8 mouse cellular contexts compared by ENCODE assay signal in the genomic region with DNA sequence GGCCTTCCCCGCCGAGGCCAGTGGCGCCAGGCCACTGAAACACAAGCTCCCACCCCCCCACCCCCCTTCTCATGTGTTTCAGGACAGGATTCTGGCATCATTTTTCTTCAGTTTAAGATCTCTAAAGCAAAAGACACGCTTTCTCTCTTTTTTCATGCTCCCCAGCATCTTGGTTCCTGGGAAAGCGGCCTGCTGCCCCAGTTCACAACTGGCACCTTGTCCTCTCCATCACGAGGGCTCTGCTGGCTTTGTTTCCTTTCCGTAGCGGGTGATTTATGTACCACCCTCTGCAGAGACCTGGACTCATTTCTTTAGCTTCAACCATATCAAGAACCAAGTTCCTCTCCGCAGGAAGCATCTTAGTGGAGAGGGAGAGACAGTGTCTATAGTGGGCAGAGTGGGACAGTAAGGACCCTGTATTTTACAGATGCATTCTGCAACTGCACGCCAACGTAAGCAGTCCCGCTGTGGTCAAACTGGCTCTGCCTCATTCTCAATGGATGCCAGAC. TPM values are rescaled to one million over a fixed set of nuclear protein-coding genes. Genes with fewer than 3 reads are reported as not detected.
DNase-seq lines count a peak whose midpoint lies in the region; ATAC-seq lines count a peak whose summit lies in the region.

No protein-coding gene starts in this region.

- H3K27ac ChIP-seq in heart, embryonic 11.5 days (ENCODE audit: low read depth, low read length): peak overlapping the region; percentile 80
- H3K27ac ChIP-seq in hindbrain, embryonic 13.5 days: peak overlapping the region; percentile 92
- peak overlapping the region; percentile 72 for H3K27ac ChIP-seq in liver, embryonic 15.5 days (replicated peaks)

- H3K27me3 ChIP-seq in heart, embryonic 11.5 days (ENCODE audit: control insufficient read depth, insufficient read depth, low read length): no peaks in the 10 kb centered on the region
- H3K27me3 ChIP-seq in hindbrain, embryonic 13.5 days: no peaks in the 10 kb centered on the region
- no peaks in the 10 kb centered on the region for H3K27me3 ChIP-seq in liver, embryonic 15.5 days

- intact Hi-C loops in heart, postnatal 10 days (cut with DNase I): loop anchor here (5.0 kb wide), 2 partner anchors 40 to 135 kb away; no protein-coding TSS in a partner anchor

- peaks cover 11% of the 10 kb centered on the region; the same call in 1 of the 2 replicates for H3K4me1 ChIP-seq in heart, embryonic 11.5 days (ENCODE audit: control insufficient read depth, insufficient read depth, low read length)
- H3K4me1 ChIP-seq in hindbrain, embryonic 13.5 days (replicated peaks): peaks cover 36% of the 10 kb centered on the region
- peaks cover 44% of the 10 kb centered on the region for H3K4me1 ChIP-seq in liver, embryonic 15.5 days (replicated peaks)

- H3K9ac ChIP-seq in heart, embryonic 11.5 days (ENCODE audit: low read depth, low read length): peak overlapping the region; percentile 78
- H3K9ac ChIP-seq in hindbrain, embryonic 13.5 days: peak overlapping the region; percentile 81
- peak overlapping the region; percentile 62 for H3K9ac ChIP-seq in liver, embryonic 15.5 days

- no peak for ATAC-seq in heart, embryonic 11.5 days (replicated peaks; ENCODE audit: insufficient number of reproducible peaks, low FRiP score, low TSS enrichment)
- no peak for ATAC-seq in hindbrain, embryonic 13.5 days (ENCODE audit: low FRiP score)
- ATAC-seq in liver, embryonic 15.5 days (ENCODE audit: insufficient read depth): no peak

- DNase-seq in heart, postnatal 10 days: no peak
- DNase-seq in CD4-positive helper T cell, adult 2 months (ENCODE audit: low read depth, low spot score): peak; percentile 9
- DNase-seq in cerebellum, adult 9-11 months: peak; percentile 61
- DNase-seq in c-Kit-positive CD71-positive TER-119-positive erythroid progenitor cells, embryonic 14.5 days (ENCODE audit: low spot score): no peak
- no peak for DNase-seq in ovary, postnatal 36 days (ENCODE audit: low spot score)

- WGBS in heart, embryonic 11.5 days (ENCODE audit: insufficient replicate concordance): 33% methylated on average over 12 of the region's 12 CpGs
- WGBS in hindbrain, embryonic 13.5 days: 23% methylated on average over 12 of the region's 12 CpGs
- WGBS in liver, embryonic 15.5 days (ENCODE audit: insufficient replicate concordance): 49% methylated on average over 12 of the region's 12 CpGs

- peak overlapping the region; percentile 88 for H3K4me3 ChIP-seq in heart, embryonic 11.5 days (ENCODE audit: low read depth, low read length)
- H3K4me3 ChIP-seq in hindbrain, embryonic 13.5 days: peak overlapping the region; percentile 97
- peak overlapping the region; percentile 99 for H3K4me3 ChIP-seq in liver, embryonic 15.5 days (replicated peaks)

- no peaks in the 10 kb centered on the region for H3K36me3 ChIP-seq in heart, embryonic 11.5 days (ENCODE audit: control insufficient read depth, insufficient read depth, low read length)
- no peaks in the 10 kb centered on the region for H3K36me3 ChIP-seq in hindbrain, embryonic 13.5 days
- no peaks in the 10 kb centered on the region for H3K36me3 ChIP-seq in liver, embryonic 15.5 days (replicated peaks)

- H3K9me3 ChIP-seq in heart, embryonic 11.5 days (replicated peaks; ENCODE audit: control insufficient read depth, low read length): no peaks in the 10 kb centered on the region
- no peaks in the 10 kb centered on the region for H3K9me3 ChIP-seq in hindbrain, embryonic 13.5 days
- no peaks in the 10 kb centered on the region for H3K9me3 ChIP-seq in liver, embryonic 15.5 days (replicated peaks)

- H3K4me2 ChIP-seq in heart, embryonic 11.5 days: peak overlapping the region; percentile 94
- H3K4me2 ChIP-seq in hindbrain, embryonic 13.5 days: peak overlapping the region; percentile 90
- peak overlapping the region; percentile 91 for H3K4me2 ChIP-seq in liver, embryonic 15.5 days

RNA-seq across cellular contexts. Expression of a gene that starts 0.9 kb away (rescaled TPM):
- 271 and 345 TPM in 2 replicates for polyA plus RNA-seq in heart, embryonic 11.5 days (2014; fragmentation: Nextera tagmentation; extraction: Ambion mirVana)
- total RNA-seq in heart, postnatal 10 days (2021): 100 to 1,000 TPM; 333 to 347 TPM
- polyA plus RNA-seq in hindbrain, embryonic 13.5 days (2015; fragmentation: Nextera tagmentation; extraction: Ambion mirVana): 307 and 315 TPM in 2 replicates
- polyA plus RNA-seq in liver, embryonic 15.5 days (2015; fragmentation: Nextera tagmentation; extraction: Ambion mirVana): 182 and 192 TPM in 2 replicates

Comparison
In these comparisons a context has a peak if more than half of its experiments do, and no peak if none do; other contexts are left out.
1. DNase-seq: peak in CD4-positive helper T cell, adult 2 months (single experiment) and cerebellum, adult 9-11 months (single experiment); none in heart, postnatal 10 days (0 of 2), c-Kit-positive CD71-positive TER-119-positive erythroid progenitor cells, embryonic 14.5 days (single experiment) and ovary, postnatal 36 days (single experiment).
2. Peak in every context shown above with its lines, with median percentiles within 50 percentile points of each other: H3K27ac ChIP-seq, H3K4me2 ChIP-seq, H3K4me3 ChIP-seq and H3K9ac ChIP-seq.